Mouse (Mus musculus): ENCODE data around the gene Tfdp1. TPM values are rescaled to one million over a fixed set of nuclear protein-coding genes. Genes with fewer than 3 reads are reported as not detected.

The Tfdp1 gene
- polyA plus RNA-seq, 1 experiment = 49.5 TPM

DNA sequence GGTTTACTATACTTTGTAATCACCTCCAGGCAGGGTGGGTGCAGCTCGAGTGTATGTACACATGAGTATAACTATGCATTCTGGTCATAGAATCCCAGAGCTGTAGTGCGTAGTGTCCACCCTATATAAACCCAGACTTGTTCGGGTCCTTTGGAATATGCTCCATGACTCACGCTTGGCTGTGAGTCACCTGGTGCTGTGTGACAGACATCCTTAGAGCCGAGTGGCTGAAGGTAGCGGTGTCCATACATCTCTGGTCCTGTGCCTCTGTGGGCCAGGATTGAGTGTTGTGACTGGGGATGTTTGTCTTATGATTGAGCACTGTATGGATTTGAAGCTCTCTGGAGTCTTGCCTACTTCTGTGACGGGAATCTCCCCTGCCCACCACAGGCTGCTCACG is 14.1 kb downstream of the Tfdp1 start:
- DNase-seq (ENCODE audit: low read depth) = no peak

DNA sequence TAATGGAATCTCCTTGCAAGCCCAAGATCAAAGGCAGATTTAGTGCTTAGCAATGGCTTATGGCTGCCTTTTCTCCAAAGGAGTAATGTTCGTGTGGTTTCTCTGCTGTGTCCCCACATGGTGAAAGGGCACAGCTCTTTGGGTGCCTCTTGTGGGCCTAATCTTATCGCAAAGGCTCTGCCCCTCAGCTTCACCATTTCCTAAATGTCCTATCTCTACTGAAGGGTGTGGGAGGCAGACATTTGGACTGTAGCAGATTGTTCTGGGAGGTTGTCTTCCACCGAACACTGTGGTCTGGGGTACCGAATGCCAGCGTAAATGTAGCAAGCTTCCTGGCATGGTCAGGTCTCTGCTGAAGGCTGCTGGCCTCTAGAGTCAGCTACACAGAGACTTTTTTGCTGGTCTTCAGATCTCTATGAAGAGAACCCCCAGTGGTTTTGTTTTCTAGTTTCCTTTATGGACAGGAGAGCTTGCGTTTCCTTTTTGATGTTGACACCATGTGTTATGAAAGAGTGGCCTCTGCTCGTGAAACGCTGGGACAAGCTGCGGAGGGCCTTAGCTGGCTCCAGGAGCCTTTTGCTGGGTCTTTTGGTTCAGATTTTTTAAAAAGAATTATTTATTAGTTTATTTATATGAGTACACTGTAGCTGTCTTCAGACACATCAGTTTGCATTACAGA is 14.7 kb downstream of the Tfdp1 start:
- DNase-seq (ENCODE audit: low read depth) = no peak

DNA sequence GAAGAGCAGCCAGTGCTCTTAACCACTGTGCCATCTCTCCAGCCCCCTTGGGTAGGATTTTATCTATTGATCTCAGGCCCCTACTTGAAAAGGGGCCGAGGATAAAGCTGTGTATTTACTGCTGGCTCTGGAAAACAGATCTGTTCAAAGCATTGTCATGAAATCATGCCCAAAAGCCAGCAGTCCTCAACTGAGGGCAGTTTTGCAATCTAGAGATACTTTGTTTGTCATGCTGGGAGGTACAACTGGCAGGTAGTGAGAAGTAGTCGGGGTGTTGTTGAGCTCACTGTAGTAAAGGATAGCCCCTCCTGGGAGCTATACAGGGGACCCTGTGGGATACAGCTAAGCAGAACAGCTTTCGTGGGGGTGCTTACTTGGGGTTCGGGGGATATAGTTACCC is 15.3 kb downstream of the Tfdp1 start:
- no peak for DNase-seq (ENCODE audit: low read depth)

DNA sequence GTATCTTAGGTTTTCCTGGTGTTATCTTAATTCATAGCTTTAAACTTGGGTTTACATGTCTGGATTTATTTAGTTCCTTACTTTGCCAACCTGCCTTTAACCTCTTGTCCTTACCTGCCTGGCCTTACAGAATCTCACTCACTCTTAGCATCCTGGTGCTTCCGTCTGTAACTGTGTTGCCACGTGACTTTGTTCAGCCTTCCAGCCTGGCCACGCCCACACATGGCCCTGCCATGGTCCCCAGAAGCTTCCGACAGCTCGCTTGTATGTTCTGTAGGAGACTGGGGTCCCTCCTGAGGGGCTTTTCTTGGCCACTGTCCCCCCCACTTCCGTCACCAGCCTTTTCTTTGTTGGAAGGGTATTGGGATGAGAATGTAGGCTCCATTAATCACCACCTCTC is 17.7 kb downstream of the Tfdp1 start:
- DNase-seq (ENCODE audit: low read depth) = no peak

DNA sequence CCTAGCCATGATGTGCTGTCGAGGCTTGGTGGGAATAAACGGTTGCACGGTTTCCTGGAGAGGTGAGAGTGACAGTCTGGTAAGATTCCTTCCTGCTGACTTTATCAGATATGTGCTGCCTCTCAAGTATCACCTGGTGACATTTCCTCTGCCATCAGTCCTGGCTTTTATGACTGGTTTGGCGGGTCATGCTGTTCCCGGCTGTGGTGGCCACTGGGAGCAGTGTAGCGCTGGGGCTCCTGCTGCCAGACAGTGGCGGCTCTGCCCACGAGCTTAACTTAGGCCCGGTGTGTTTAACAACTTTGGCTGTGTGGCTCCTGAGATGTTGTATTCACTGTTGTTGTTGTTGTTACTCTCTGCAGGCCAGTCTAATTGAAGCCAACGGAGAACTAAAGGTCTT is 18.1 kb downstream of the Tfdp1 start:
- DNase-seq (ENCODE audit: low read depth) = no peak

DNA sequence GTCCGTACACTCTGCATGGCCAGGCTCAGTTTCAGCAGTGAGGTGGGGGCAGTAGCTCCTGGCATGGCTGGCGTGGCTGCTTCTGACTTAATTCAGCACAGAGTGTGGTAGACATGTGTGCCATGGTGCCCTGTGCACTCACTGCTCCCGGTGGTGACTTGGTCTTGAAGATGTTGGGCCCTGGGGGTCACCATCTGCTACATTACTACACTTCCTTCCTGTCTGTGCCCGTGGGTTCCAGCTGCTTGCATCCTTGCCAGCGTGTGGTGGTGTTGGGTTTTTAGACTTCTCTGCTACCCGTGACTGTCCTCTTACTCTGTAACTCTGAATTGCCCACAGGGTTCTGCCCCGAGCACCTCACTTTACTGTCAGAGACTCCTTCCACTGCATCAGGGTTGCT is 21.7 kb downstream of the Tfdp1 start:
- no peak for DNase-seq (ENCODE audit: low read depth)

DNA sequence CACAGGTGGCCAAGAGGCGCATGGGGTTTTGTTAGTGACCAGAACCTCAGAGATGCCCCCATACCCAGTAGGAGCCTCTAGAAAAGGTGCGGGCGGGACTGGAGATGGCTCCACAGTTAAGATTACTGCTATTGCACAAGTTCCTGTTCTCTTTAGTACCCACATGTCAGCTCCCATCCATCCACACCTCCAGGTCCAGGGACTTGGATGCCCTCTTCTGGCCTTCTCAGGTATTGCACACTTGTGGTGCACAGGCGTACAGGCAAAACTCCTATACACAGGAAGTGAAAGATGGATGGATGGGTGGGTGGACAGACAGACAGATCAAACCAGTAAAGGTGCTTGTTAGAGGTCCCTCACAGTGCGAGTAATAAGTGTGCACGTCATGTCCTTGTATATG is 23.3 kb downstream of the Tfdp1 start:
- DNase-seq (ENCODE audit: low read depth) = no peak

DNA sequence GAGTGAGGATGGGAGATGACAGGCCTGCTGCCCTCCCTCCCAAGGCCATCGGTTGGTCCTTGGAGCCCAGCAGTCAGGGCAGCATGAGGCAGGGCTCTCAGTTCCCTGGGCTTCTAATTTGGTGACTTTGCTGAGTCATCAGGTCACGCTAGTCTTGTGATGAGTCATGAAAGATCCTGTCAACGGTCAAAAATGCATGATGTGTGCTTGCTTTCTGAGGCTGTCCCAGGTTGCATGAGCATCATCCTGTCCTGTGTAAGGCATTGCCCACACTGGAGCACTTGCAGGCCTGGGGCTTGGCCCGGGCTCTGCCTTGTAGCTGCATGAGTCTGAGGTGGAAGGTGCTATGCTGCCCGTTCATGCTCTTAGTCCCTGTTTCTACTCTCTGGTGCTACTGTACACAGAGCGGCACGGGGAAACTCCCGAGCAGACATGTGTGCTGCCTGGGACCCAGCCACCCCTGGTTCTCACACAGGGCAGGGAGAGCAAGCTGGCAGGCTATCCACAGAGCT is 34.7 kb downstream of the Tfdp1 start:
- DNase-seq (ENCODE audit: low read depth) = no peak

DNA sequence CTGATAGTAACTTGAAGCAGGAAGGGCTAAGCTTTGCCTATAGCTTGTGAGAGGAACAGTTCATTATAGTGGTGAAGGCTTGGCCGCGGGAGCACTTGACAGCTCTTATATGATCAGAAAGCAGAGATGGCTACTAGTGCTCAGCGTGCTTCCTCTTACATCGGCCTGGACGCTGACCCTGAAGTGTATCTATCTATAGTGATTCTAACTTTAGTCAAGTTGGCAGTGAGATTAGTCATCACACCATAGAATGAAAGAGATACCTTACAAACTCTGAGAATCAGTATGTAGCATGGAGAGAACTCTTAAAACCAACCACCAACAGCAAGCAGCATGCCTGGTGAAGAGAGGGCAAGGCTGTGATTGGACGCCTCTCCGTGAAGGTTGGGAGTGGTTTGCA is 43.1 kb downstream of the Tfdp1 start:
- no peak for DNase-seq (ENCODE audit: low read depth)

DNA sequence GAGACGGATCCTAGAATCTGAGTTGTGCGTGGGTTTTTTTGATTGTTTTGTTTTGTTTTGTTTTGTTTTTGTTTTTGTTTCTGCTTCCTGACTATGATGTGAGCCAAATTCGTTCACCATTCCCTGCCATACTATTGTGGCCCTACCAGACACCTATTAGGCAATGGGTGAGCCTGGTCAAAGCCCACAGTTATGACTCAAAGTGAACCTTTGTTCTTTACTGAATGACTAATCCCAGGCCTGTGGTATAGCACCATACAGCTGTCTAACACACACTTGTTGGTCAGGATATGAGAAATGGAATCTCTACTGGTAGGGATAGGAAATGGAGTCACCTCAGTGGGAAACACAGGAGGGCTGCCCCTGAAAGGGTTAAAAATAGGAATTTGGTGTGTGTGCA is 44.0 kb downstream of the Tfdp1 start:
- DNase-seq (ENCODE audit: low read depth) = no peak

DNA sequence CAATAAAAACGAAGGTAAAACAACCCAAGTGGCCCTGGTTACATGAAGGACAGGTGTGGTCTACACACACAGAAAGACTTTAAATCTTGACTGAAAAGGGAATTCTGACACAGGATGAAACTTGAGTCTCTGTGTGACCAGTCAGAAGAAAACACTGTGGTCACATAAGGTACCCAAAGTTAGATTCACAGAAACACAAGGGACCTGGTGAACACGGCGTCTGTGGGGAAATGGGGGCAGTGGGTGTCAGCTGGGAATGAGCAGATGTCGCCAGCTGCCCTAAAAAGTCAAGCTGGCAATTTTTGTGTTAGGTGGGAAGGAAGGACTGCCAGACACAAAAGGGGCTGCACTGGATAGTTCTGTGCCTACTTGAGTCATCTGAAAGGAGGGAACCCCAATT is 44.4 kb downstream of the Tfdp1 start:
- DNase-seq (ENCODE audit: low read depth) = no peak

DNA sequence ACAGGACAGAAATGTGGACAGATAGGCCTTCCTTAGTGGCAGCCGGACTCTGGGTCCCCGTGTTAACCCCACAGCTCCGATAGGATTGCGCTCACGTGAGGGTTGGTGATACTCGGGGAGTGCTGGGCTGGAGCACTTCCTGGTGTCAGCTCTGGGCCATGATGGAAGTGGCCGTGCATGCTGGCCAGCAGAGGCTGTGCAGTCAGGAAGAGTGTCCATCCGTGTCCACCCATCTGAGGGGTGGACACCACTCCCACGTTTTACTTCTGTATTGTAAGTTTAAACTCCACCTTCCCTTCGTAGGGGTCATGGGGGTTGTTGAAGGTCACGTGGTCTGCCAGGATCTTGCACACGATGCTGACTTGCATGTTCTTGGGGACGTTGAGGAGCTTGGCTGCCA is 47.8 kb downstream of the Tfdp1 start:
- DNase-seq (ENCODE audit: low read depth) = no peak

DNA sequence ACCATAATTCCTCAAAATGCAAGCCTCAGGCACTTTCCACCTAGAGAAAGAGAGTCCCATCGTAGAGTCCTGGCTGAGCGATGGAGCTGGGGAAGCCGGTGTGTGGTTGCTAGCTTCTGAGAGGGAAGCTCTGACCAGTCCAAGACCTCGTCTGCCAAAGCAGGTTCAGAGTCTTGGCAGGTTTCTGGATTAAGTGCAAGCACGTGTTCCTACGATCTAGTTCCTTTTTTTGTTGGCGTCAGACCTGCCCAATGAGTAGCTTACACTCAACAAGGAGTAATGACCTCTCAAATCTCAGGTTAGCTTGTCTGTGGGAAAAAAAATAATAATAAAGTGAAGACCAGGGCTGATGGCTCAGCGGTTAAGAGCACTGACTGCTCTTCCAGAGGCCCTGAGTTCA is 49.2 kb downstream of the Tfdp1 start:
- no peak for DNase-seq (ENCODE audit: low read depth)

DNA sequence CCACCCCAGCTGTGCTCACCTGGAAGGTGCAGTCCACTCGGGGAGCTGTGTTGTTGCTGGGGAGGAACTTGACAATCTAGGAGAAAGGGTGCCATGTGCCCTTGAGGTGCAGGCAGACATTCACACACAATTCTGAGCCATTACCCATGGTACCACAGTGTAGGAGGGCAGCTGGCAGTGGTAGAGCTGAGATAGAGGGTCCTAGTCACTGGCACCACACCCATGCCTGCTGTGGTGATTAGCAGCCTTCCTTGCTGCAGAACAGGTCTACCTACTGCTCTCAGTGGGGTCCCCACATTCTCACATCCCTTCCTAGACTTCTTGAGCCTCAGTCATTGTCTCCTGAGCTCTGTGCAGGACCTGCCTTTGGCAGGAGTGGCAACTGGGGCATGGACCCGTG is 50.2 kb downstream of the Tfdp1 start:
- DNase-seq (ENCODE audit: low read depth) = no peak

DNA sequence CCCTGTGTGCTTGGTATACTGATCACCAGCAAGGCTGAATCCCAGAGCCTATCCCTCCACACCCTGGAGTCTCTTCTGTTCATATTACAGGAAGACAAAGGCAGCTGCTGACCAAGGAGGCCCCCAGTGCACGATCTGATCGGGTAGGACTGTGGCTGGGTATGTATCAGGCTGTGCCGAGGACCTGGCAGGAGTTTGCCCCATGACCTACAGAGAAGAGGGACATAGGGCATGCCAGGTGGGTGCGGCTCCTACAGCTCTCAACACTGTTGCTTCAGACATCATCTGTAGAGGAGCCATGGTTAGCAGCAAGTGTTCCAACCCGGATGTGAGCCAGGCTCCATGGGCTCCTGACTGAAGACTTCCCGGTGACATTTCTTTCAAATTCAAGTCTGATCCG is 55.3 kb downstream of the Tfdp1 start:
- DNase-seq (ENCODE audit: low read depth) = no peak

DNA sequence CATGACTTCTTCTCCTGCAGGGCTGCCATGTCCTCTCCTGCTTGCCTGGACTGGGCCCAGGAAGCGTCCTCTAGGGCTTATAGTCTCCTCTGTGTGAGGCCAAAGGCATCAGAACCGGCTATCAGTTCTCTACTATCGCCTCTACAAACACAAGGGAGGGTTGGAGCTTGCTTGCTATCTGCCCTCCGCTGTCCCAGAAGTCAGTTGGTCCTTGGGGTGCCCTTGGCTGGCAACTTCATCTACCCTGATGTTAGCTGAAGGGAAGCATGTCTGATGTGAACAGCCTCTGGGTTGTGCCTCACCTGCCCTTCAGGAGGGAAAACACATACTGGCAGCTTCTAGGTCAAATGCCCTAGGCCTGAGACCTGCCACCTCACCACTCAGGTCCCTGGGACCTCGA is 58.2 kb downstream of the Tfdp1 start, which contains the start of gene Atp4b:
Atp4b (minus strand) TSS at position 101 of the 400 bp plus-strand sequence.
- no peak for DNase-seq (ENCODE audit: low read depth)

DNA sequence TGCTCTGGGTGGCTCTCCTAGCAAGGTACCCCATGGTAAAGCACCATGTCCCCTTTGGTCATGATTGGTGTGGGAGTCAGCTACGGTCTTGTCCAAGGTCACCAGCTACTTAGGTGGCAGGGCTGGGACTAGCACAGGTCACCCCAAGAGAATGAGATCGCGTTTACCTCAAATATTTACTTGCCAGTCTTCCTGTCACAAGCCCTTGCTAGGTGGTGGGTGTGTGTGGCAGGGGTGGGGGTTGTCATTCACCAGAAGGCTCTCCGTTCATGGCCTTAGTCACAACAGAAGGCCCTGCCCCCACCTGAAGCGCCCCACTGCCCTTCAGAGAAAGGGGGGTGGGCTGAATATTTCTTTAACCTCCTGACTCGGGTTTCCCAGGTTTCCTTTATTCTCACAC is 65.0 kb downstream of the Tfdp1 start:
- DNase-seq (ENCODE audit: low read depth) = no peak

DNA sequence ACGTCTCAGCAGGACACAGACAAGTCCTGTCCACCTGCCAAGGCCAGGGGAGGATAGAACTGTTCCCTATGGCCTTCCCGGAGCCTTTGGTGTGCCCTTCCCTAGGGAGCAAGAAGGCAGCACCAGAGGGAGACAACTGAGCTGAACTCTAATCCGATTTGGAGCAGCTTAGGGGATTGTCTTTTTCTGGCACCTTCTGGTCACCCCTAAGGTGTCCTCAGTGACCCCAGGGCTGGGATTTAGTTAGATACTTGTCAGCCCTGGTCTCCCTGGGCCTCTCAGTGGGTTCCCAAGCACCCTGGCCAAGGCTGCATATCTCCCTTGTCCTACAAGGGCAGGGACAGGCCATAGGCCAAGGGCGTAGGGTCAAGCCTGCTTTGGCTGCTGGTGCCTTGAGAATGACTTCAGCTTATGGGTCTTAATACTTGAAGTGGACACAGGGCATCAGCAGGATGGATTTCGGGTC is 66.1 kb downstream of the Tfdp1 start, which contains the start of gene Grk1:
Grk1 (plus strand) TSS at position 416 of the 466 bp plus-strand sequence.
- no peak for DNase-seq (ENCODE audit: low read depth)

DNA sequence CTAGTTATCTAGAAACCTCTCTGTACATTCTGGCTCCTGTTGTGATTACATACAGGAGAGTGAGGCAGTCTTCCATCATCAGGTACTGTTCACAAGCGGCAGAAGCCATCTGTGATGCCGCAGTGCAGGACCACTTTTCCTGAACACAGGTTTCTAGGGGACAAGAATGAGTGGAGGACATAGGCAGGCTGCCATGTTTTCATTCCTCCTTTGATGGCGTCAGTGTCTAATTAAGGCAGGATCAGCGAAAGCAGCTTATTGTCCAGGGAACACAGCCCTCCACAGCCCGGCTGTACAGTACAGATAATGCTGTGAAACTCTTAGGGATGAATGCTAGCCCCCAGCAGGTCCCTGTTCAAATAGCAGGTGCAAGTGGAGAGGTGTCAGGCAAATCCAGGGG is 67.5 kb downstream of the Tfdp1 start:
- DNase-seq (ENCODE audit: low read depth) = no peak

DNA sequence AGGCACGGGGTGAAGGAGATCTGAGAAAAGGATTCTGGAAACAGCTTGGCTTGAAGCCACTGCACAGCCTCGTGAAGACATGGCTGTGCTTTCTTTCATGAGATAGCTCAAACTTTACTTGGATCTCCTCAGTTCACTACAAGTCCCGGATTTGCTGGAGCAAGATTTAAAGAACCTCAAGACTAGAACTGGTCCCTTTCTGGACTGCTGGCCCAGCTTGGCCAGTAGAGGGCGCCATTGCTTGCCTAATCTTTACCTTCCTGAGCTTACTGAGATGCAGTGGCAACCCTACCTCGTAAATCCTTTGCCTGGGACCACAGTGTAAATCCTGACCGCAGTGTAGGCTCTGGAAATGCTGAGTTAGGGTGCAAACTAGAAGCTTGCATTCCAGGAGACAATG is 73.0 kb downstream of the Tfdp1 start:
- DNase-seq (ENCODE audit: low read depth) = no peak

DNA sequence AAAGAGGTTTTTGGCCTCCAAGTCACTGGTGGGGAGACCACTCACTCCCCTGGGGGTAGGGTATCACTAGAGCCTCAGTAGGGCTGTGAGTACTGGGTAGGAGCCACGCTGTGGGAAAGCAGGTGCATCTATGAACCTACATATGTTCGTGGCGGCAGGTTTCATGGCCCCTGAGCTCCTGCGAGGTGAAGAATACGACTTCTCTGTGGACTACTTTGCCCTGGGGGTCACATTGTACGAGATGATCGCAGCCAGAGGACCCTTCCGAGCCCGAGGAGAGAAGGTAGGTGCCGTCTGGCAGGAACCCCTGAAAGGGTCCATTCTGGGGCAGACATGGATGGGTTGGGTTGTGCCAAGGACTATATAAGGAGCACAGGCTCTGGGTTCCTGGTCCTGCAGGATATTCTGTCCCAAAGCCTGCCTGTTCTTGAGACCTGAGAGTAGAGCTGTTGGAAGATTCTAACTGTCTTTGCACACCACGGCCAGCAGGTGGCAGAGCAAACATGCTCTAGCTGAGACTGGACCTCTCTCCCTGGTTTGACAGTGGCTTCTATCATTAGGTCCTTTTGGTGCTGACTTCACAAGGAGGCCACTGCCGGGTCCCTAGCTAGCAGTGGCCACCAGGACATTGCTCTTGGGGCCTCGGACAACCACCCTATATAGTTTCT is 74.5 kb downstream of the Tfdp1 start:
- no peak for DNase-seq (ENCODE audit: low read depth)

DNA sequence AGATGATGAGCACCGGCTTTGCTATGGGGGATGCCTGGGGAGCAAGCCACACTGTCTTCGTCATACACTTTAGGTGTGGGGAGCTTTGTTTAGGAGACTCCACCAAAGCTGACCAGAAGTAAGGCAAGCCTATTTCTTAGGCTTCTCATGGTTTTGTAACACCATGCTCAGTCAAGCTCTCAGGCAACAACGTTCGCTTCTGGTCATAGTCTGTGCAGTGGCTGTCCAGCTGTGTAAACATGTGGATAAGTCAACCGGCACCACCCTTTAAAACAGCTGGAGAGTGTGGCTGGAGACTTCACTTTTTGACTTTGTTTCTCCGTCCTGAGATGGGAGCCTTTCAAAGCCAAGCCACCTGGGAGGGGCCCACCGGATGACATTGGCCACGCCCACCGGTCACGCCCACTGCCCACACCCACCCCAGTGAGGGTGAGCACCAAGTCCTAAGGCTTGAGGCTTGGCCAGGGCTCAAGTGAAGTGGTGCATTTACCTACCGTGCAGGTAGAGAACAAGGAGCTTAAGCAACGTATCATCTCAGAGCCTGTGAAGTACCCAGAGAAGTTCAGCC is 75.4 kb downstream of the Tfdp1 start:
- DNase-seq (ENCODE audit: low read depth) = no peak

DNA sequence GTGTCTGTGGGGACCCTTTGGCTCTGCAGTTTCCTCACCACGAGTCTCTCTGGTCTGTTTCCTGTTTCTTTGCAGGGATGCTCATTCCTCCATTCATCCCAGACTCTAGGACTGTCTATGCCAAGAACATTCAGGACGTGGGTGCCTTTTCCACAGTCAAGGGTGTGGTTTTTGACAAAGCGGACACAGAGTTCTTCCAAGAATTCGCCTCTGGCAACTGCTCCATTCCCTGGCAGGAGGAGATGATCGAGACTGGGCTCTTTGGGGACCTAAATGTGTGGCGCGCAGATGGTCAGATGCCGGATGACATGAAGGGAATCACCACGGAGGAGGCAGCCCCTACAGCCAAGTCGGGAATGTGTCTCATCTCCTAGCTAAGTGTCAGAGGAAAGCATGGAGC is 77.3 kb downstream of the Tfdp1 start:
- no peak for DNase-seq (ENCODE audit: low read depth)

Measured in gonadal fat pad, adult 2 months (tissue).